Mouse (Mus musculus) heart, adult 10 weeks (tissue): Measurements from ENCODE around the gene Itgb8. TPM values are rescaled to one million over a fixed set of nuclear protein-coding genes. Genes with fewer than 3 reads are reported as not detected.

ENCODE experiments used
- polyA plus RNA-seq: library from polyadenylated mRNA; stranded (reverse); fragments of 350-450 nt; fragmentation: Illumina TruSeq; extraction: RNeasy Lipid Tissue Mini Kit (QIAGEN cat#74804); gene quantifications from one replicate; pipeline ENCODE4 v1.2.3, GENCODE M21; 2014; ENCODE audit warnings: low read depth, low replicate concordance

Gene Itgb8
- polyA plus RNA-seq: 1.1 TPM

GRCm38 (mm10) chr12:119238696-119239415, at the start of gene Itgb8:
TSS of gene Itgb8 (minus strand) at chr12:119238802.

Other genes starting within 250 kb of the Itgb8 start
- not detected for gene Macc1, start 75.5 kb upstream of the Itgb8 start, polyA plus RNA-seq